Comparison of ENCODE assay signal across 15 mouse cellular contexts in the genomic region with DNA sequence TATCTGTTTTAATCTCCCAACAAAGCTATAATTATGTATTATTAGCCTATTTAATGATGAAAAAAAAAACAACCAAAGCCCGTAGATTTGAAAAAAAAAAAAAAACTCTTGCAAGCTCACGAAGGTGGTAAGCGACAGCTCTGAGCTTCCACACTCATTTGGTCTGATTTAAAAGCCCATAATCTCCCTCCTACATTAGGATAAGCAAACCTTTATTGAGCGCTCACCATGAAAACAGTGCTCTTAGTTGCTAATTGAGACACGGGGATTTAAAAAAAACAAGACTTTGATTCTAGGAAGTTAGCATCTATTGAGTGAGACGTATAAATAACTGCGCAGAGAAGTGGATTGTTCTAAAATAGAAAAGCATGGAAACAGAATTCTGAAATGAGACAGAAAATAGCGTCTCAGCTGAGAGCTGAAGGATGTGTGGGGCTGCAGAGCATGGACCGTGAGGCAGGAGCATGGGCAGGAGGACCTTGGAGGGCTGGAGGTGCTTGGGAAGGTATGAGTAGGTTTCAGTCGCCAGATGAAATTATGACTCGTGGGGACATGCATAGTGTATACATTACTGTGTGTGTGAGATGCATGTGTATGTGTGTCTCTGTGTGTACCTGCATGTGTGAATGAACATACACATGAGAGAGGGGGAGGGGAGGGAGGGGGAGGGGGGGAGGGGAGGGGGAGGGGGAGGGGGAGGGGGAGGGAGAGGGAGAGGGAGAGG.
DNase-seq lines count a peak whose midpoint lies in the region; ATAC-seq lines count a peak whose summit lies in the region.
"Had no signal": no experiment of that assay in that cellular context is flagged by ENCODE, and none has a peak within 500 bp of the region (broad histone marks: within the 10 kb centered on the region; RNA-seq: fewer than 3 reads in every experiment).

No protein-coding gene starts in this region.

- H3K27me3 ChIP-seq in heart, embryonic 13.5 days (replicated peaks), result no peaks in the 10 kb centered on the region
- H3K27me3 ChIP-seq in heart, embryonic 10.5 days (ENCODE audit: insufficient read depth, poor library complexity, severe bottlenecking), result no peaks in the 10 kb centered on the region
- no peaks in the 10 kb centered on the region for H3K27me3 ChIP-seq in limb, embryonic 15.5 days
- H3K27me3 ChIP-seq in limb, embryonic 10.5 days (ENCODE audit: low read depth, poor library complexity, severe bottlenecking), result no peaks in the 10 kb centered on the region
- H3K27me3 ChIP-seq in forebrain, embryonic 15.5 days, result no peaks in the 10 kb centered on the region
- H3K27me3 ChIP-seq in midbrain, embryonic 15.5 days (replicated peaks), result no peaks in the 10 kb centered on the region
- H3K27me3 ChIP-seq: limb, embryonic 12.5 days had no signal

- no peak for ATAC-seq in heart, embryonic 13.5 days (ENCODE audit: extremely low read depth, insufficient number of reproducible peaks, low FRiP score, low TSS enrichment)
- no peak for ATAC-seq in limb, embryonic 15.5 days (ENCODE audit: insufficient number of reproducible peaks, low FRiP score, low TSS enrichment, low read depth)
- ATAC-seq in forebrain, embryonic 15.5 days (replicated peaks), result peak; percentile 54
- peak; percentile 68; the same call in 1 of the 2 replicates for ATAC-seq in midbrain, embryonic 15.5 days (replicated peaks)
- ATAC-seq: CD4-positive, CD25-positive, alpha-beta regulatory T cell, adult 4 months; liver, postnatal 0 days had no signal

- no peak overlapping the region for H3K4me2 ChIP-seq in heart, embryonic 13.5 days
- H3K4me2 ChIP-seq in limb, embryonic 15.5 days, result no peak overlapping the region
- peak overlapping the region; percentile 28 for H3K4me2 ChIP-seq in forebrain, embryonic 15.5 days (replicated peaks)
- H3K4me2 ChIP-seq in midbrain, embryonic 15.5 days, result peak overlapping the region; percentile 24
- H3K4me2 ChIP-seq: limb, embryonic 12.5 days had no signal

- WGBS in heart, embryonic 13.5 days, result 78% methylated on average over 11 of the region's 11 CpGs
- 81% methylated on average over 11 of the region's 11 CpGs for WGBS in heart, embryonic 10.5 days
- WGBS in limb, embryonic 15.5 days, result 67% methylated on average over 11 of the region's 11 CpGs
- WGBS in limb, embryonic 10.5 days, result 82% methylated on average over 11 of the region's 11 CpGs
- WGBS in forebrain, embryonic 15.5 days, result 15% methylated on average over 11 of the region's 11 CpGs
- WGBS in midbrain, embryonic 15.5 days, result 40% methylated on average over 11 of the region's 11 CpGs

- no peak overlapping the region for H3K9ac ChIP-seq in heart, embryonic 13.5 days
- no peak overlapping the region for H3K9ac ChIP-seq in limb, embryonic 15.5 days
- H3K9ac ChIP-seq in forebrain, embryonic 15.5 days (replicated peaks), result no peak overlapping the region; the same call in 1 of the 2 replicates
- no peak overlapping the region for H3K9ac ChIP-seq in midbrain, embryonic 15.5 days
- H3K9ac ChIP-seq: limb, embryonic 12.5 days; liver, postnatal 0 days had no signal

- H3K27ac ChIP-seq in heart, embryonic 13.5 days (replicated peaks), result peak overlapping the region; percentile 60; the same call in 1 of the 2 replicates
- no peak overlapping the region for H3K27ac ChIP-seq in heart, embryonic 10.5 days
- H3K27ac ChIP-seq in limb, embryonic 15.5 days, result 0 out of 2 replicates have a peak overlapping the region, but pooled peaks have one; percentile 18
- no peak overlapping the region for H3K27ac ChIP-seq in limb, embryonic 10.5 days
- peak overlapping the region; percentile 74 for H3K27ac ChIP-seq in forebrain, embryonic 15.5 days (replicated peaks)
- H3K27ac ChIP-seq in midbrain, embryonic 15.5 days, result 0 out of 2 replicates have a peak overlapping the region, but pooled peaks have one; percentile 47
- H3K27ac ChIP-seq: limb, embryonic 12.5 days; macrophage had no signal

- no peak for DNase-seq in heart, embryonic 10.5 days (ENCODE audit: low spot score)
- DNase-seq in limb, embryonic 10.5 days (ENCODE audit: low spot score), result no peak
- no peak for DNase-seq in spleen, postnatal 10 days (ENCODE audit: low spot score in 2 of 2)
- no peak for DNase-seq in thymus, postnatal 14 days
- DNase-seq: embryo, embryonic 11 days; liver, postnatal 0 days; thymus, postnatal 36 days had no signal

- H3K4me3 ChIP-seq in heart, embryonic 13.5 days, result no peak overlapping the region
- H3K4me3 ChIP-seq in heart, embryonic 10.5 days, result no peak overlapping the region
- no peak overlapping the region for H3K4me3 ChIP-seq in limb, embryonic 15.5 days
- no peak overlapping the region for H3K4me3 ChIP-seq in limb, embryonic 10.5 days
- H3K4me3 ChIP-seq in forebrain, embryonic 15.5 days, result no peak overlapping the region
- H3K4me3 ChIP-seq in midbrain, embryonic 15.5 days, result no peak overlapping the region
- H3K4me3 ChIP-seq: erythroblast, embryonic 14.5 days; limb, embryonic 12.5 days had no signal

- peaks cover 4% of the 10 kb centered on the region; the same call in 1 of the 2 replicates for H3K4me1 ChIP-seq in heart, embryonic 13.5 days
- H3K4me1 ChIP-seq in heart, embryonic 10.5 days, result no peaks in the 10 kb centered on the region
- peaks cover 13% of the 10 kb centered on the region; the same call in 1 of the 2 replicates for H3K4me1 ChIP-seq in limb, embryonic 15.5 days
- H3K4me1 ChIP-seq in limb, embryonic 10.5 days, result no peaks in the 10 kb centered on the region
- H3K4me1 ChIP-seq in forebrain, embryonic 15.5 days, result peaks cover 21% of the 10 kb centered on the region
- peaks cover 12% of the 10 kb centered on the region for H3K4me1 ChIP-seq in midbrain, embryonic 15.5 days
- H3K4me1 ChIP-seq: limb, embryonic 12.5 days had no signal

- H3K36me3 ChIP-seq in heart, embryonic 13.5 days, result no peaks in the 10 kb centered on the region
- H3K36me3 ChIP-seq in heart, embryonic 10.5 days, result no peaks in the 10 kb centered on the region
- H3K36me3 ChIP-seq in limb, embryonic 15.5 days, result no peaks in the 10 kb centered on the region
- H3K36me3 ChIP-seq in limb, embryonic 10.5 days, result no peaks in the 10 kb centered on the region
- no peaks in the 10 kb centered on the region for H3K36me3 ChIP-seq in forebrain, embryonic 15.5 days
- no peaks in the 10 kb centered on the region for H3K36me3 ChIP-seq in midbrain, embryonic 15.5 days (replicated peaks)
- H3K36me3 ChIP-seq: limb, embryonic 12.5 days had no signal

- no peaks in the 10 kb centered on the region for H3K9me3 ChIP-seq in heart, embryonic 13.5 days
- H3K9me3 ChIP-seq in heart, embryonic 10.5 days, result no peaks in the 10 kb centered on the region
- H3K9me3 ChIP-seq in limb, embryonic 15.5 days, result no peaks in the 10 kb centered on the region
- no peaks in the 10 kb centered on the region for H3K9me3 ChIP-seq in limb, embryonic 10.5 days (replicated peaks)
- H3K9me3 ChIP-seq in forebrain, embryonic 15.5 days, result no peaks in the 10 kb centered on the region
- H3K9me3 ChIP-seq in midbrain, embryonic 15.5 days, result no peaks in the 10 kb centered on the region
- H3K9me3 ChIP-seq: limb, embryonic 12.5 days had no signal

Comparison
In these comparisons a context has a peak if more than half of its experiments do, and no peak if none do; other contexts are left out.
1. H3K27ac ChIP-seq: peak in heart, embryonic 13.5 days (single experiment), limb, embryonic 15.5 days (single experiment), forebrain, embryonic 15.5 days (single experiment) and midbrain, embryonic 15.5 days (single experiment); none in heart, embryonic 10.5 days (single experiment) and limb, embryonic 10.5 days (single experiment).
2. ATAC-seq: peak in forebrain, embryonic 15.5 days (single experiment) and midbrain, embryonic 15.5 days (single experiment); none in heart, embryonic 13.5 days (single experiment) and limb, embryonic 15.5 days (single experiment).
3. H3K4me2 ChIP-seq: peak in forebrain, embryonic 15.5 days (single experiment) and midbrain, embryonic 15.5 days (single experiment); none in heart, embryonic 13.5 days (single experiment) and limb, embryonic 15.5 days (single experiment).